Mouse (Mus musculus): Measurements from ENCODE around the gene Per1. TPM values are rescaled to one million over a fixed set of nuclear protein-coding genes. Genes with fewer than 3 reads are reported as not detected.
A peak's percentile ranks its signal among the peaks of the same experiment; 100 is the strongest.

Per1 gene
- total and polyA plus RNA-seq, 2 experiments from 2014 or later: 15.2 to 38.3 TPM

- H3K9ac ChIP-seq: peak within 1 kb of the TSS; percentile 59
- WGBS: 0% methylated on average over 3 of the region's 3 CpGs
- TF ChIP-seq CTCF (IDR thresholded peaks at IDR 0.05; ENCODE audit: low read depth): no peak
Observed at GRCm38 (mm10) chr11:69125852-69125918, 30.7 kb downstream of the Per1 start, which contains the start of gene Aloxe3. Gene Aloxe3 (plus strand): TSS chr11:69125896.

GRCm38 (mm10) chr11:69125919-69126705, 31.1 kb downstream of the Per1 start:
- Histone ChIP-seq H3K9me3 (ENCODE audit: low read length) (no peaks in the 10 kb centered on the region), H3K27me3 (ENCODE audit: insufficient read depth, low read length) (no peaks in the 10 kb centered on the region), H3K9ac (peak overlapping the region; percentile 59), H3K4me2 (ENCODE audit: low read depth) (peak overlapping the region; percentile 62), H3K4me3 (ENCODE audit: low read depth, low read length) (peak overlapping the region; percentile 56), H3K36me3 (ENCODE audit: insufficient read depth) (no peaks in the 10 kb centered on the region), H3K27ac (ENCODE audit: low read depth, low read length) (peak overlapping the region; percentile 85), H3K4me1 (ENCODE audit: insufficient read depth) (no peaks in the 10 kb centered on the region; the same call in 1 of the 2 replicates)
- TF ChIP-seq CTCF (IDR thresholded peaks at IDR 0.05; ENCODE audit: low read depth): 0 out of 2 replicates have a peak, but pooled peaks have one; percentile 2
- ATAC-seq (no peak), DNase-seq (peak; percentile 55)
- 11% methylated on average over 20 of the region's 20 CpGs for WGBS

More at GRCm38 (mm10) chr11:69125852-69125918, 30.7 kb downstream of the Per1 start, which contains the start of gene Aloxe3:
- DNase-seq (no peak), ATAC-seq (no peak)
- Histone ChIP-seq H3K9me3 (ENCODE audit: low read length) (no peaks in the 10 kb centered on the region), H3K4me2 (ENCODE audit: low read depth) (peak within 1 kb of the TSS; percentile 62), H3K4me1 (ENCODE audit: insufficient read depth) (peaks cover 3% of the 10 kb centered on the region), H3K27ac (ENCODE audit: low read depth, low read length) (peak within 1 kb of the TSS; percentile 85), H3K27me3 (ENCODE audit: insufficient read depth, low read length) (no peaks in the 10 kb centered on the region), H3K36me3 (ENCODE audit: insufficient read depth) (no peaks in the 10 kb centered on the region), H3K4me3 (ENCODE audit: low read depth, low read length) (peak within 1 kb of the TSS; percentile 56)

GRCm38 (mm10) chr11:69126706-69127095, 31.7 kb downstream of the Per1 start:
- no peak for ATAC-seq
- no peaks in the 10 kb centered on the region for H3K27me3 ChIP-seq (ENCODE audit: insufficient read depth, low read length)
- no peaks in the 10 kb centered on the region for H3K36me3 ChIP-seq (ENCODE audit: insufficient read depth)
- no peak overlapping the region for H3K27ac ChIP-seq (ENCODE audit: low read depth, low read length)
- no peaks in the 10 kb centered on the region for H3K9me3 ChIP-seq (ENCODE audit: low read length)
- H3K4me3 ChIP-seq (ENCODE audit: low read depth, low read length): peak overlapping the region; percentile 56
- H3K4me2 ChIP-seq (ENCODE audit: low read depth): peak overlapping the region; percentile 62
- H3K4me1 ChIP-seq (ENCODE audit: insufficient read depth): no peaks in the 10 kb centered on the region; the same call in 1 of the 2 replicates
- no peak for DNase-seq
- peak overlapping the region; percentile 59; the same call in 1 of the 2 replicates for H3K9ac ChIP-seq
- WGBS: 48% methylated on average over 2 of the region's 2 CpGs
- TF ChIP-seq CTCF (IDR thresholded peaks at IDR 0.05; ENCODE audit: low read depth): no peak

GRCm38 (mm10) chr11:69128426-69129122, 33.6 kb downstream of the Per1 start:
- ATAC-seq (no peak), DNase-seq (no peak)
- 72% methylated on average over 8 of the region's 8 CpGs for WGBS

GRCm38 (mm10) chr11:69133566-69133922, 38.5 kb downstream of the Per1 start:
- peak overlapping the region; percentile 50 for H3K27ac ChIP-seq (ENCODE audit: low read depth, low read length)
- WGBS: 27% methylated on average over 5 of the region's 5 CpGs
- H3K36me3 ChIP-seq (ENCODE audit: insufficient read depth): no peaks in the 10 kb centered on the region
- H3K4me3 ChIP-seq (ENCODE audit: low read depth, low read length): peak overlapping the region; percentile 47
- H3K4me2 ChIP-seq (ENCODE audit: low read depth): peak overlapping the region; percentile 63
- no peak for TF ChIP-seq CTCF (IDR thresholded peaks at IDR 0.05; ENCODE audit: low read depth)
- H3K4me1 ChIP-seq (ENCODE audit: insufficient read depth): no peaks in the 10 kb centered on the region
- ATAC-seq: peak; percentile 55
- no peak for DNase-seq
- peak overlapping the region; percentile 56 for H3K9ac ChIP-seq
- H3K27me3 ChIP-seq (ENCODE audit: insufficient read depth, low read length): no peaks in the 10 kb centered on the region
- H3K9me3 ChIP-seq (ENCODE audit: low read length): no peaks in the 10 kb centered on the region

More at GRCm38 (mm10) chr11:69128426-69129122, 33.6 kb downstream of the Per1 start:
- Histone ChIP-seq H3K4me2 (ENCODE audit: low read depth) (no peak overlapping the region), H3K4me1 (ENCODE audit: insufficient read depth) (no peaks in the 10 kb centered on the region; the same call in 1 of the 2 replicates), H3K9ac (no peak overlapping the region), H3K36me3 (ENCODE audit: insufficient read depth) (no peaks in the 10 kb centered on the region), H3K27ac (ENCODE audit: low read depth, low read length) (no peak overlapping the region), H3K4me3 (ENCODE audit: low read depth, low read length) (no peak overlapping the region), H3K9me3 (ENCODE audit: low read length) (no peaks in the 10 kb centered on the region), H3K27me3 (ENCODE audit: insufficient read depth, low read length) (no peaks in the 10 kb centered on the region)
- TF ChIP-seq CTCF (IDR thresholded peaks at IDR 0.05; ENCODE audit: low read depth): no peak

GRCm38 (mm10) chr11:69133923-69134621, 39.1 kb downstream of the Per1 start:
- peak overlapping the region; percentile 47 for H3K4me3 ChIP-seq (ENCODE audit: low read depth, low read length)
- TF ChIP-seq CTCF (IDR thresholded peaks at IDR 0.05; ENCODE audit: low read depth): peak; percentile 72
- H3K9me3 ChIP-seq (ENCODE audit: low read length): no peaks in the 10 kb centered on the region
- WGBS: 2% methylated on average over 34 of the region's 34 CpGs
- H3K36me3 ChIP-seq (ENCODE audit: insufficient read depth): no peaks in the 10 kb centered on the region
- DNase-seq: peak; percentile 81
- ATAC-seq: peak; percentile 93
- peak overlapping the region; percentile 56 for H3K9ac ChIP-seq
- no peaks in the 10 kb centered on the region for H3K4me1 ChIP-seq (ENCODE audit: insufficient read depth)
- peak overlapping the region; percentile 50 for H3K27ac ChIP-seq (ENCODE audit: low read depth, low read length)
- H3K4me2 ChIP-seq (ENCODE audit: low read depth): peak overlapping the region; percentile 63
- no peaks in the 10 kb centered on the region for H3K27me3 ChIP-seq (ENCODE audit: insufficient read depth, low read length)

DNA sequence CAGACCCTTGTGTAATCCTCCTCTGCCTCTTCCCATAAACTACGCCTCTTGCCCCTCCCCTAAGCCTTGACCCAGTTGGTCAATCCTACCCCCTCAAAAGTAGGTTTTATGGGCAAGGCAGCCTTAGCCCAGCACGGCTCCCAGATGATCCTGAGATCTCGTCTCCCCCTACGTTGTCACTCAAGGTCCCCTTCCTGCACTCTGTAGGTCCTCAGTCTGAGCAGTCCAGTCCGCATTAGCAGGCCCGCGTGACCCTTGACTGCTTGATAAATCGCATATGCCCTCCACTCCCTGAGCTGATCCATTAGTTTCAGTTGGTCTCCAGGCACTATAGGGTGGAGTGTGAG, 39.6 kb downstream of the Per1 start:
- ATAC-seq: no peak
- 30% methylated on average over 8 of the region's 8 CpGs for WGBS

More for the DNA sequence above, 39.6 kb downstream of the Per1 start:
- DNase-seq: no peak
- Histone ChIP-seq H3K9me3 (ENCODE audit: low read length) (no peaks in the 10 kb centered on the region), H3K9ac (peak overlapping the region; percentile 56), H3K36me3 (ENCODE audit: insufficient read depth) (no peaks in the 10 kb centered on the region), H3K4me1 (ENCODE audit: insufficient read depth) (no peaks in the 10 kb centered on the region), H3K27ac (ENCODE audit: low read depth, low read length) (peak overlapping the region; percentile 50), H3K27me3 (ENCODE audit: insufficient read depth, low read length) (no peaks in the 10 kb centered on the region), H3K4me2 (ENCODE audit: low read depth) (peak overlapping the region; percentile 63), H3K4me3 (ENCODE audit: low read depth, low read length) (peak overlapping the region; percentile 47)
- no peak for TF ChIP-seq CTCF (IDR thresholded peaks at IDR 0.05; ENCODE audit: low read depth)

Data from forebrain, postnatal 0 days (tissue).